Mouse (Mus musculus): ENCODE measurements at regions not wholly inside any gene's neighbourhood (a gene's known extent, or its start where the extent isn't known, plus 50 kb on each side); places are given as distances from the start of the nearest gene placed in this dataset.

GRCm38 (mm10) chr10:117470481-117470880, 90.7 kb upstream of the Cpsf6 start:
- no peak overlapping the region for H3K4me2 ChIP-seq (replicated peaks; ENCODE audit: low read depth)
- H3K9ac ChIP-seq (ENCODE audit: low read length): no peak overlapping the region
- H3K36me3 ChIP-seq (ENCODE audit: control insufficient read depth, insufficient read depth, low read length): no peaks in the 10 kb centered on the region
- WGBS: 89% methylated on average over 2 of the region's 2 CpGs
- TF ChIP-seq CTCF (IDR thresholded peaks at IDR 0.05; ENCODE audit: low read depth) (no peak), EP300 (optimal IDR thresholded peaks at IDR 0.05) (no peak)
- DNase-seq (ENCODE audit: low spot score): no peak
- H3K9me3 ChIP-seq (ENCODE audit: control insufficient read depth, low read length): no peaks in the 10 kb centered on the region
- no peak overlapping the region for H3K27ac ChIP-seq (replicated peaks)
- no peaks in the 10 kb centered on the region for H3K27me3 ChIP-seq (ENCODE audit: control insufficient read depth, insufficient read depth, low read length)
- no peak for ATAC-seq (ENCODE audit: low FRiP score, low TSS enrichment)
- H3K4me3 ChIP-seq (ENCODE audit: low read depth, low read length): no peak overlapping the region
- no peaks in the 10 kb centered on the region for H3K4me1 ChIP-seq (replicated peaks; ENCODE audit: control insufficient read depth, insufficient read depth)

GRCm38 (mm10) chr10:117469573-117470090, 89.8 kb upstream of the Cpsf6 start:
- Histone ChIP-seq H3K36me3 (ENCODE audit: control insufficient read depth, insufficient read depth, low read length) (no peaks in the 10 kb centered on the region), H3K27me3 (ENCODE audit: control insufficient read depth, insufficient read depth, low read length) (no peaks in the 10 kb centered on the region), H3K27ac (replicated peaks) (no peak overlapping the region), H3K9me3 (ENCODE audit: control insufficient read depth, low read length) (no peaks in the 10 kb centered on the region), H3K9ac (ENCODE audit: low read length) (no peak overlapping the region), H3K4me1 (replicated peaks; ENCODE audit: control insufficient read depth, insufficient read depth) (no peaks in the 10 kb centered on the region), H3K4me2 (replicated peaks; ENCODE audit: low read depth) (no peak overlapping the region), H3K4me3 (ENCODE audit: low read depth, low read length) (no peak overlapping the region)
- no peak for DNase-seq (ENCODE audit: low spot score)
- WGBS: 96% methylated on average over 3 of the region's 3 CpGs
- ATAC-seq (ENCODE audit: low FRiP score, low TSS enrichment): no peak
- TF ChIP-seq EP300 (optimal IDR thresholded peaks at IDR 0.05) (no peak), CTCF (IDR thresholded peaks at IDR 0.05; ENCODE audit: low read depth) (no peak)

GRCm38 (mm10) chr10:117468931-117469572, 89.2 kb upstream of the Cpsf6 start:
- TF ChIP-seq CTCF (IDR thresholded peaks at IDR 0.05; ENCODE audit: low read depth) (no peak), EP300 (optimal IDR thresholded peaks at IDR 0.05) (no peak)
- ATAC-seq (ENCODE audit: low FRiP score, low TSS enrichment): no peak
- WGBS: 89% methylated on average over 3 of the region's 3 CpGs

GRCm38 (mm10) chr10:117468381-117468780, 88.6 kb upstream of the Cpsf6 start:
- H3K36me3 ChIP-seq (ENCODE audit: control insufficient read depth, insufficient read depth, low read length): no peaks in the 10 kb centered on the region
- no peak overlapping the region for H3K9ac ChIP-seq (ENCODE audit: low read length)
- H3K4me2 ChIP-seq (replicated peaks; ENCODE audit: low read depth): no peak overlapping the region
- 90% methylated on average over 4 of the region's 4 CpGs for WGBS
- no peak overlapping the region for H3K4me3 ChIP-seq (ENCODE audit: low read depth, low read length)
- H3K27ac ChIP-seq (replicated peaks): no peak overlapping the region
- no peaks in the 10 kb centered on the region for H3K9me3 ChIP-seq (ENCODE audit: control insufficient read depth, low read length)
- DNase-seq (ENCODE audit: low spot score) (no peak), ATAC-seq (ENCODE audit: low FRiP score, low TSS enrichment) (no peak)
- TF ChIP-seq EP300 (optimal IDR thresholded peaks at IDR 0.05) (no peak), CTCF (IDR thresholded peaks at IDR 0.05; ENCODE audit: low read depth) (no peak)
- H3K27me3 ChIP-seq (ENCODE audit: control insufficient read depth, insufficient read depth, low read length): no peaks in the 10 kb centered on the region
- no peaks in the 10 kb centered on the region for H3K4me1 ChIP-seq (replicated peaks; ENCODE audit: control insufficient read depth, insufficient read depth)

More at GRCm38 (mm10) chr10:117468931-117469572, 89.2 kb upstream of the Cpsf6 start:
- H3K27ac ChIP-seq (replicated peaks): no peak overlapping the region
- no peaks in the 10 kb centered on the region for H3K4me1 ChIP-seq (replicated peaks; ENCODE audit: control insufficient read depth, insufficient read depth)
- no peaks in the 10 kb centered on the region for H3K27me3 ChIP-seq (ENCODE audit: control insufficient read depth, insufficient read depth, low read length)
- no peaks in the 10 kb centered on the region for H3K36me3 ChIP-seq (ENCODE audit: control insufficient read depth, insufficient read depth, low read length)
- no peak overlapping the region for H3K9ac ChIP-seq (ENCODE audit: low read length)
- no peak overlapping the region for H3K4me3 ChIP-seq (ENCODE audit: low read depth, low read length)
- H3K4me2 ChIP-seq (replicated peaks; ENCODE audit: low read depth): no peak overlapping the region
- no peak for DNase-seq (ENCODE audit: low spot score)
- H3K9me3 ChIP-seq (ENCODE audit: control insufficient read depth, low read length): no peaks in the 10 kb centered on the region

- ATAC-seq (ENCODE audit: low FRiP score, low TSS enrichment) (no peak), DNase-seq (ENCODE audit: low spot score) (no peak)
- no peak overlapping the region for H3K4me2 ChIP-seq (replicated peaks; ENCODE audit: low read depth)
- H3K27me3 ChIP-seq (ENCODE audit: control insufficient read depth, insufficient read depth, low read length): no peaks in the 10 kb centered on the region
- TF ChIP-seq EP300 (optimal IDR thresholded peaks at IDR 0.05): no peak
- no peak for TF ChIP-seq CTCF (IDR thresholded peaks at IDR 0.05; ENCODE audit: low read depth)
- no peaks in the 10 kb centered on the region for H3K4me1 ChIP-seq (replicated peaks; ENCODE audit: control insufficient read depth, insufficient read depth)
- WGBS: 84% methylated on average over 8 of the region's 8 CpGs
- H3K9ac ChIP-seq (ENCODE audit: low read length): no peak overlapping the region
- no peaks in the 10 kb centered on the region for H3K9me3 ChIP-seq (ENCODE audit: control insufficient read depth, low read length)
- no peak overlapping the region for H3K27ac ChIP-seq (replicated peaks)
- H3K4me3 ChIP-seq (ENCODE audit: low read depth, low read length): no peak overlapping the region
- no peaks in the 10 kb centered on the region for H3K36me3 ChIP-seq (ENCODE audit: control insufficient read depth, insufficient read depth, low read length)
Measured at GRCm38 (mm10) chr10:117467161-117467560, 87.3 kb upstream of the Cpsf6 start.

- H3K27me3 ChIP-seq (ENCODE audit: control insufficient read depth, insufficient read depth, low read length): no peaks in the 10 kb centered on the region
- WGBS: 86% methylated on average over 3 of the region's 3 CpGs
- no peak for ATAC-seq (ENCODE audit: low FRiP score, low TSS enrichment)
Measured at GRCm38 (mm10) chr10:117466391-117466790, 86.6 kb upstream of the Cpsf6 start.

More at GRCm38 (mm10) chr10:117466391-117466790, 86.6 kb upstream of the Cpsf6 start:
- Histone ChIP-seq H3K9ac (ENCODE audit: low read length) (no peak overlapping the region), H3K36me3 (ENCODE audit: control insufficient read depth, insufficient read depth, low read length) (no peaks in the 10 kb centered on the region), H3K4me3 (ENCODE audit: low read depth, low read length) (no peak overlapping the region), H3K4me2 (replicated peaks; ENCODE audit: low read depth) (no peak overlapping the region), H3K4me1 (replicated peaks; ENCODE audit: control insufficient read depth, insufficient read depth) (no peaks in the 10 kb centered on the region), H3K27ac (replicated peaks) (no peak overlapping the region), H3K9me3 (ENCODE audit: control insufficient read depth, low read length) (no peaks in the 10 kb centered on the region)
- no peak for DNase-seq (ENCODE audit: low spot score)
- TF ChIP-seq EP300 (optimal IDR thresholded peaks at IDR 0.05) (no peak), CTCF (IDR thresholded peaks at IDR 0.05; ENCODE audit: low read depth) (no peak)
